Mouse (Mus musculus) right cerebral cortex, postnatal 14 days (tissue): ENCODE measurements around the gene Anxa7.

Source experiments
- DNase-seq: peaks from one replicate; pipeline ENCODE4 v3.0.0; 2022

Gene Anxa7

DNA sequence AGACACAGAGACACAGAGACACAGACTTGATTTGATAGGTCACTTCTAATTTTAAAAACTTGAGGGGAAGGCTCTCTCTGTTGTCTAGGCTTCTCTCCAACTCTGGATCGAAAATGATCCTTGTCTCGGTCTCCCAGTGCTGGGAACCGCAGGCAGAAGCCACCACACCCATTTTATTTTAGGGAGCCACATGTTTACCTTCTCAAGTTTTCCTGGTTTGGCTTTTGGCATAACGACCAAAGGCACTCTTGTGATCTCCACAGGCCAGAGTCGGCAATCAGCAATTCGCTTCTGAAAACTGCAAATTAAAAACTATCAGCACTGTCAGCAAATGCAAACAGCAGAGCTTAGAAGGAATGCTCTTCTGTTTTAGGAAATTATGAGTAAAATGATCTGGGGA, 48.2 kb downstream of the Anxa7 start:
- no peak for DNase-seq

DNA sequence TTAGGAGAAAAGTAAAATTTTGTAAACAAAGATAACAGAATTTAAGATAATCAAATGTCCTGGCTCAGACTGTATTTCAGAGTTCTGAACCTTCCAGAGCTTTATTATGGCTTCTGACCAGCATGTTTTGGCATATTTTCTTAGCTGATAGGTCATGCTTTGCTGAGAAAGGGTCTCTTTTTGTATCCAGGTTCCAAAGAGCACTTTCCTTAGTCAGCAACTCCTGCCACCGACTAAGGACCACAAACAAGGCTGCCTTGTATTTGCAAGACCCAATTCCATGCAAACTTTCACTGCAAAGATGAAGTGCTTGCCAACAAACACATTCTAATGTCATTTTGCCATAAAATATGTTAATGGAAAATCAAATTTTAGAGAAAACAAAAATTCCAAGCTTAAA, 50.1 kb downstream of the Anxa7 start:
- no peak for DNase-seq

DNA sequence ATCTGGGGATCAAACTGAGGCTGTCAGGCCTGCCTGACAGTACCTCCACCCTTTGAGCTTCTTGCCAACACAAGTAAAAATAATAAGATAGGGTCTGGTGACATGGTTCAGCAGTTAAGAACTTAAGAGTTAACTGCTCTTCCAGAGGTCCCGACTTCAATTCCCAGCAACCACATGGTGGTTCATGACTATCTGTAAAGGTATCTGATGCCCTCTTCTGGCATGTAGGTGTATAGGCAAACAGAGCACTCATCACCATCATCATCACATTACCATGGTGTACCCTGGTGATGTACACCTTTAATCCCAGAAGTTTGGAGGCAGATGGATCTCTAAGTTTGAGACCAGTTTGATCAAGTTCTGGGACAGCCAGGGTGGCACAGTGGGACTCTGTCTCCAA, 51.3 kb downstream of the Anxa7 start:
- DNase-seq = no peak

DNA sequence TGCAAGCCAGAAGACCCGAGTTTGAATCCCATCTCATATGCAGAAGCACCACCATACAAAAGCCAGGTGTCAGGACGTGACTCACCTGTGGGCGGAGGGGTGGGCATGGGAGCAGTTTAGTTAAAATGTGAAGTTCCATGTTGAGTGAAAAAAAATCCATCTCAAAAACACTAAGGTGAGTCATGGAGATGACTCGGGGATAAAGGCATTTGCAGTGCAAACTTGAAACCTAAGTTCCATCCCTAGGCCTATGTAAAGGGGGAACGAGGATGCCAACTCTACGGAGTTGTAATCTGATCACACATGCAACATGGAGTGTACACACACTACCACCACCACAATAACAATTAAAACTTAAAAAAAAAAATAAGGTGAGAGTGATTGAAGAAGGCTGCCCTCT, 56.9 kb downstream of the Anxa7 start:
- no peak for DNase-seq

DNA sequence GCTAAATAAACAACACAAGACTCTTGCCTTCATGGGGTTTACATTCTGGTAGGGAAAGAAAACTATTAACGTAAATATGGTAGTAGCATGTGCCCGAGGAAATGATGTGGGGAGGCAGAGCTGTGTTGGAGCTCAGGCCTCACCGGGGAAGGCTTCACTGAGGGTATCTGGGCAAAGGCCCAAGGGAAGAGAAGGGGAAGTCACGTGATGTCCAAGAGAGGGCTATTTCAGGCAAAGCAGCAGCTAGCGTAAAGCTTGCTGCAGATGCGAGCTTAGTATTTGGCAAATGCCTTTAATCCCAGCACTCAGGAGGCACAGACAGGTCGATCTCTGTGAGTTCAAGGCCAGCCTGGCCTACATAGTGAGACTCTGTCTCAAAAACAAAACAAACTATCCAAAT, 57.7 kb downstream of the Anxa7 start:
- no peak for DNase-seq
